Mouse (Mus musculus) MEL (cell line): ENCODE results near the gene Slc29a2. TPM values are rescaled to one million over a fixed set of nuclear protein-coding genes. Genes with fewer than 3 reads are reported as not detected.

Experiments used
- DNase-seq: peaks from one replicate; pipeline ENCODE4 v3.0.0; 2011; ENCODE audit warnings: low read depth, low spot score
- H3K27ac ChIP-seq: 2 replicates; pipeline ENCODE4 v1.5.1; 2012; ENCODE audit warnings: low read depth, mild to moderate bottlenecking, control low read depth, low read length, moderate library complexity; ENCODE audit not compliant: control insufficient read depth
- H3K27me3 ChIP-seq, 2 experiments: fragments of 150-350 bp in 1 of 2; sonication (generic) in 1 of 2; 2 replicates each; pipeline ENCODE4 v1.6.1; 2012; ENCODE audit warnings: low read length in 2 of 2, mild to moderate bottlenecking in 2 of 2, improper control_type of control experiment in 1 of 2, moderate library complexity in 1 of 2; ENCODE audit not compliant: insufficient read depth in 2 of 2, control insufficient read depth in 1 of 2
- H3K36me3 ChIP-seq, 2 experiments: 2 replicates each; pipeline ENCODE4 v1.6.1; 2012 to 2014; ENCODE audit warnings: low read length in 2 of 2, improper control_type of control experiment in 1 of 2, inconsistent platforms in 1 of 2, mild to moderate bottlenecking in 1 of 2; ENCODE audit not compliant: insufficient read depth in 2 of 2, control insufficient read depth in 1 of 2
- H3K4me1 ChIP-seq, 2 experiments: fragments of 150-350 bp in 1 of 2; sonication (generic) in 1 of 2; 2 replicates each; pipeline ENCODE4 v1.6.1; 2012; ENCODE audit warnings: low read length in 2 of 2, improper control_type of control experiment in 1 of 2, mild to moderate bottlenecking in 1 of 2; ENCODE audit not compliant: insufficient read depth in 2 of 2, control insufficient read depth in 1 of 2
- H3K4me3 ChIP-seq, 2 experiments: fragments of 150-350 bp in 1 of 2; sonication (generic) in 1 of 2; 2 replicates each; pipeline ENCODE4 v1.5.1; 2012; ENCODE audit warnings: low read depth in 2 of 2, low read length in 2 of 2, mild to moderate bottlenecking in 2 of 2, moderate library complexity in 2 of 2, control low read depth in 1 of 2, improper control_type of control experiment in 1 of 2; ENCODE audit not compliant: control insufficient read depth in 1 of 2, insufficient read depth in 1 of 2
- H3K79me2 ChIP-seq: 2 replicates; pipeline ENCODE4 v1.6.1; 2012; ENCODE audit warnings: mild to moderate bottlenecking, low read length, moderate library complexity; ENCODE audit not compliant: control insufficient read depth, poor library complexity, insufficient read depth
- H3K9ac ChIP-seq: 2 replicates; pipeline ENCODE4 v1.6.1; 2012; ENCODE audit warnings: low read depth, mild to moderate bottlenecking, control low read depth, low read length, moderate library complexity; ENCODE audit not compliant: control insufficient read depth, poor library complexity, severe bottlenecking
- H3K9me3 ChIP-seq: fragments of 150-350 bp; sonication (generic); replicated peaks from 2 replicates; pipeline ENCODE4 v1.6.1; 2012; ENCODE audit warnings: mild to moderate bottlenecking, low read length, improper control_type of control experiment, moderate library complexity; ENCODE audit not compliant: insufficient read depth
- CTCF ChIP-seq, 3 experiments: IDR thresholded peaks in 2 of 3; conservative IDR thresholded peaks in 1 of 3; 2 replicates each; pipeline ENCODE4 v1.5.1; 2011 to 2012; ENCODE audit warnings: low read length in 3 of 3, low read depth in 2 of 3, mild to moderate bottlenecking in 2 of 3, improper control_type of control experiment in 1 of 3, inconsistent platforms in 1 of 3, mixed read lengths in 1 of 3, moderate library complexity in 1 of 3; ENCODE audit not compliant: control insufficient read depth in 1 of 3, insufficient read depth in 1 of 3, poor library complexity in 1 of 3, severe bottlenecking in 1 of 3
- E2F4 ChIP-seq: IDR thresholded peaks from 2 replicates; pipeline ENCODE4 v1.6.1; 2011; ENCODE audit warnings: low read depth, low read length, improper control_type of control experiment, borderline replicate concordance
- EP300 ChIP-seq, 2 experiments: IDR thresholded peaks; 2 replicates each; pipeline ENCODE4 v1.6.1; 2011; ENCODE audit warnings: improper control_type of control experiment in 2 of 2, low read length in 2 of 2, low read depth in 1 of 2, mild to moderate bottlenecking in 1 of 2
- ETS1 ChIP-seq: IDR thresholded peaks from 2 replicates; pipeline ENCODE4 v1.6.1; 2012; ENCODE audit warnings: low read depth, mild to moderate bottlenecking, inconsistent platforms, low read length, improper control_type of control experiment, moderate library complexity
- GABPA ChIP-seq: IDR thresholded peaks from 2 replicates; pipeline ENCODE4 v1.6.1; 2012; ENCODE audit warnings: low read depth, mild to moderate bottlenecking, inconsistent platforms, low read length, improper control_type of control experiment, moderate library complexity
- GATA1 ChIP-seq: IDR thresholded peaks from 2 replicates; pipeline ENCODE4 v1.6.1; 2011; ENCODE audit warnings: low read depth, low read length, improper control_type of control experiment
- HCFC1 ChIP-seq: IDR thresholded peaks from 2 replicates; pipeline ENCODE4 v1.6.1; 2012; ENCODE audit warnings: low read depth, mild to moderate bottlenecking, inconsistent platforms, low read length, improper control_type of control experiment, moderate library complexity
- JUND ChIP-seq: IDR thresholded peaks from 2 replicates; pipeline ENCODE4 v1.6.1; 2011; ENCODE audit warnings: low read depth, mild to moderate bottlenecking, improper control_type of control experiment, low read length
- KAT2A ChIP-seq: conservative IDR thresholded peaks from 2 replicates; pipeline ENCODE4 v1.6.1; 2012; ENCODE audit warnings: low read depth, low read length, improper control_type of control experiment, inconsistent platforms
- MAZ ChIP-seq: IDR thresholded peaks from 2 replicates; pipeline ENCODE4 v1.6.1; 2012; ENCODE audit warnings: low read depth, mild to moderate bottlenecking, inconsistent platforms, low read length, improper control_type of control experiment
- MEF2A ChIP-seq: IDR thresholded peaks from 2 replicates; pipeline ENCODE4 v1.6.1; 2014; ENCODE audit warnings: low read depth, mild to moderate bottlenecking, inconsistent platforms, low read length, improper control_type of control experiment; ENCODE audit not compliant: poor library complexity, insufficient replicate concordance, severe bottlenecking; ENCODE audit errors: extremely low read depth
- MXI1 ChIP-seq: IDR thresholded peaks from 2 replicates; pipeline ENCODE4 v1.6.1; 2011; ENCODE audit warnings: mild to moderate bottlenecking, low read depth, low read length, improper control_type of control experiment
- NELFE ChIP-seq: IDR thresholded peaks from 2 replicates; pipeline ENCODE4 v1.6.1; 2011; ENCODE audit warnings: low read depth, low read length, improper control_type of control experiment
- POLR2AphosphoS2 ChIP-seq: IDR thresholded peaks from 2 replicates; pipeline ENCODE4 v1.6.1; 2011; ENCODE audit warnings: low read length, improper control_type of control experiment
- POLR2AphosphoS5 ChIP-seq: IDR thresholded peaks from 2 replicates; pipeline ENCODE4 v1.6.1; 2012; ENCODE audit warnings: low read depth, borderline replicate concordance, mild to moderate bottlenecking, inconsistent platforms, low read length, moderate library complexity, mixed read lengths
- SIN3A ChIP-seq: IDR thresholded peaks from 2 replicates; pipeline ENCODE4 v1.6.1; 2012; ENCODE audit warnings: low read length, improper control_type of control experiment, inconsistent platforms
- TAL1 ChIP-seq: IDR thresholded peaks from 2 replicates; pipeline ENCODE4 v1.6.1; 2012; ENCODE audit warnings: mild to moderate bottlenecking, inconsistent platforms, low read length, moderate library complexity, mixed read lengths
- USF1 ChIP-seq: IDR thresholded peaks from 2 replicates; pipeline ENCODE4 v1.6.1; 2014; ENCODE audit warnings: low read depth, mild to moderate bottlenecking, inconsistent platforms, low read length, improper control_type of control experiment, moderate library complexity
- ZMIZ1 ChIP-seq: IDR thresholded peaks from 2 replicates; pipeline ENCODE4 v1.6.1; 2012; ENCODE audit warnings: low read depth, mild to moderate bottlenecking, inconsistent platforms, low read length, improper control_type of control experiment, moderate library complexity
- polyA plus RNA-seq, 2 experiments: library from polyadenylated mRNA; stranded (reverse) in 1 of 2; unstranded in 1 of 2; fragments of >175 nt in 1 of 2; fragments of >200 nt in 1 of 2; gene quantifications; 2 replicates each; pipeline versions ENCODE4 v1.2.1 to v1.2.4; 2012; ENCODE audit warnings: low replicate concordance in 2 of 2, low read depth in 1 of 2; ENCODE audit not compliant: insufficient read length in 2 of 2, insufficient read depth in 1 of 2, missing spikeins in 1 of 2
- total RNA-seq: library from RNA; depleted of rRNA; stranded (reverse); fragments of 300-350 nt; gene quantifications from 2 replicates; pipeline ENCODE4 v1.2.3, GENCODE M21; 2012

The Slc29a2 gene
- total and polyA plus RNA-seq, 3 experiments, result 3.2 to 10.9 TPM; not detected in 1

DNA sequence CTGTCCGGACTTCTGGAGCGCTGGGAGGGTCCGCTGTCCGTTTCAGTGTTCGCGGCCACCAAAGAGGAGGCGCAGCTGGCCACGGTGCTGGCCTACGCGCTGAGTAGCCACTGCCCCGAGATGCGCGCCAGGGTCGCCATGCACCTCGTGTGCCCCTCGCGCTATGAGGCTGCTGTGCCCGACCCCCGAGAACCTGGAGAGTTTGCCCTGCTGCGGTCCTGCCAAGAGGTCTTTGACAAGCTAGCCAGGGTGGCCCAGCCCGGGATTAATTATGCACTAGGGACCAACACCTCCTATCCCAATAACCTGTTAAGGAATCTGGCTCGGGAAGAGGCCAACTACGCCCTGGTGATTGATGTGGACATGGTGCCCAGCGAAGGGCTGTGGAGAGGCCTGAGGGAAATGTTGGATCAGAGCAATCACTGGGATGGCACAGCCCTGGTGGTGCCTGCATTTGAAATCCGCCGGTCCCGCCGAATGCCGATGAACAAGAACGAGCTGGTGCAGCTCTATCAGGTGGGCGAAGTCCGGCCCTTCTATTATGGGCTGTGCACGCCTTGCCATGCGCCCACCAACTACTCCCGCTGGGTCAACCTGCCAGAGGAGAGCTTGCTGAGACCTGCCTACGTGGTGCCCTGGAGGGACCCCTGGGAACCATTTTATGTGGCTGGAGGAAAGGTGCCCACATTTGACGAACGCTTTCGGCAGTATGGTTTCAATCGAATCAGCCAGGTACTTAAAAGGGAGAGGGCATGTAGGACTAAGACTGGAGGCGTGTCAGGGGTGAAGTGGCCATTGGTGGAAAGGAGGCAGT, 15.8 kb downstream of the Slc29a2 start:
- no peak for DNase-seq
- no peak for TF ChIP-seq CTCF (IDR thresholded peaks at IDR 0.05 in 2 of 3, conservative IDR thresholded peaks at IDR 0.05 in 1 of 3; ENCODE audit: control insufficient read depth in 1 of 3, insufficient read depth in 1 of 3, low read depth in 2 of 3, low read length in 3 of 3, poor library complexity in 1 of 3, severe bottlenecking in 1 of 3)
- TF ChIP-seq EP300 (IDR thresholded peaks at IDR 0.05; ENCODE audit: low read depth in 1 of 2, low read length in 2 of 2), result no peak
- TF ChIP-seq KAT2A, result no peak
- TF ChIP-seq SIN3A, result no peak
- TF ChIP-seq GATA1, result no peak
- no peak for TF ChIP-seq MEF2A
- no peak for TF ChIP-seq GABPA
- TF ChIP-seq MXI1, result no peak
- TF ChIP-seq USF1, result no peak
- no peak for TF ChIP-seq NELFE
- TF ChIP-seq JUND, result no peak
- TF ChIP-seq E2F4, result no peak
- no peak for TF ChIP-seq TAL1
- no peak for TF ChIP-seq ETS1
- no peak for TF ChIP-seq POLR2AphosphoS5
- TF ChIP-seq HCFC1, result no peak
- no peak for TF ChIP-seq MAZ
- no peak for TF ChIP-seq POLR2AphosphoS2
- no peak for TF ChIP-seq ZMIZ1
- Histone ChIP-seq H3K79me2 (peaks cover 21% of the 10 kb centered on the region), H3K27ac (no peak overlapping the region), H3K9me3 (no peaks in the 10 kb centered on the region), H3K4me1 (peaks cover 2 to 18% of the 10 kb centered on the region in 2 experiments), H3K9ac (peak overlapping the region; percentile 64), H3K27me3 (no peaks in the 10 kb centered on the region), H3K4me3 (peak overlapping the region; percentile 57 to 87), H3K36me3 (peaks cover 2 to 7% of the 10 kb centered on the region in 2 experiments; a peak in 3 of 4 replicates)
